ENCODE assay signal across 9 mouse cellular contexts in genomic region chr2:136121867-136122266, GRCm38 (mm10).
A peak's percentile ranks its signal among the peaks of the same experiment; 100 is the strongest.
DNase-seq lines count a peak whose midpoint lies in the region; ATAC-seq and TF ChIP-seq lines count a peak whose summit lies in the region.
"Had no signal": no experiment of that assay in that cellular context is flagged by ENCODE, and none has a peak within 500 bp of the region (broad histone marks: within the 10 kb centered on the region; RNA-seq: fewer than 3 reads in every experiment).

No protein-coding gene starts in this region.

- TF ChIP-seq POLR2A in brain, embryonic 14.5 days (IDR thresholded peaks at IDR 0.05; ENCODE audit: borderline replicate concordance, extremely low read depth, insufficient read depth, insufficient read length, poor library complexity, severe bottlenecking), result no peak

- no peak for TF ChIP-seq CTCF in brain, embryonic 14.5 days (IDR thresholded peaks at IDR 0.05; ENCODE audit: borderline replicate concordance, extremely low read depth, insufficient read depth, insufficient read length)

- no peak for ATAC-seq in CD4-positive, CD25-positive, alpha-beta regulatory T cell, adult 4 months

- peak; percentile 11 for DNase-seq in MN1 (ENCODE audit: low spot score)
- peak; percentile 83 for DNase-seq in brain, embryonic 14.5 days (ENCODE audit: low read depth)
- DNase-seq in kidney, adult 11 months, result peak; percentile 19
- peak; percentile 32 for DNase-seq in lung, postnatal 14 days
- no peak for DNase-seq in thymus, postnatal 4 days
- DNase-seq in layer of hippocampus, postnatal 36 days, result no peak
- no peak for DNase-seq in gastrocnemius, adult 18-20 months (ENCODE audit: low spot score)
- DNase-seq: cerebellum, adult 9-11 months had no signal

Comparison
In these comparisons a context has a peak if more than half of its experiments do, and no peak if none do; other contexts are left out.
1. DNase-seq: peak in MN1 (single experiment), brain, embryonic 14.5 days (single experiment), kidney, adult 11 months (single experiment) and lung, postnatal 14 days (single experiment); none in thymus, postnatal 4 days (single experiment), layer of hippocampus, postnatal 36 days (0 of 2) and gastrocnemius, adult 18-20 months (single experiment).